Mouse (Mus musculus): ENCODE measurements around the gene Nipsnap3b.

Nipsnap3b gene

GRCm38 (mm10) chr4:53011732-53012361, at the start of gene Nipsnap3b:
Gene Nipsnap3b, plus strand, starts transcription at chr4:53011880.
- DNase-seq: peak; percentile 92 to 97

GRCm38 (mm10) chr4:52964247-52964646, 47.4 kb upstream of the Nipsnap3b start, which contains the start of gene Olfr270:
Gene Olfr270, plus strand, starts transcription at chr4:52964547.
- no peak for DNase-seq

GRCm38 (mm10) chr4:52985216-52985615, 26.5 kb upstream of the Nipsnap3b start:
- no peak for DNase-seq

GRCm38 (mm10) chr4:52986266-52986665, 25.4 kb upstream of the Nipsnap3b start:
- DNase-seq: no peak

- DNase-seq: no peak
These were observed 22.4 kb upstream of the Nipsnap3b start, which contains the start of gene Nipsnap3a for GRCm38 (mm10) chr4:52989248-52989647. Gene Nipsnap3a, plus strand, starts transcription at chr4:52989272.

- no peak for DNase-seq
These were observed 12.2 kb upstream of the Nipsnap3b start for GRCm38 (mm10) chr4:52999449-52999848.

- DNase-seq: no peak
These were observed 11.5 kb upstream of the Nipsnap3b start for GRCm38 (mm10) chr4:53000154-53000553.

- DNase-seq: no peak
These were observed 2.5 kb upstream of the Nipsnap3b start for GRCm38 (mm10) chr4:53009183-53009582.

GRCm38 (mm10) chr4:53009871-53010270, 1.8 kb upstream of the Nipsnap3b start:
- DNase-seq: no peak

GRCm38 (mm10) chr4:53014421-53014820, 2.7 kb downstream of the Nipsnap3b start:
- no peak for DNase-seq

- no peak for DNase-seq
These were observed 3.3 kb downstream of the Nipsnap3b start for GRCm38 (mm10) chr4:53015024-53015423.

GRCm38 (mm10) chr4:53018392-53018791, 6.7 kb downstream of the Nipsnap3b start:
- no peak for DNase-seq

GRCm38 (mm10) chr4:53023189-53023925, 11.7 kb downstream of the Nipsnap3b start:
- no peak for DNase-seq

GRCm38 (mm10) chr4:53024397-53024796, 12.7 kb downstream of the Nipsnap3b start:
- no peak for DNase-seq

- DNase-seq: no peak
These were observed 16.1 kb downstream of the Nipsnap3b start for GRCm38 (mm10) chr4:53027811-53028210.

- no peak for DNase-seq
These were observed 18.8 kb downstream of the Nipsnap3b start for GRCm38 (mm10) chr4:53030326-53030948.

GRCm38 (mm10) chr4:53043819-53044218, 32.1 kb downstream of the Nipsnap3b start:
- no peak for DNase-seq

GRCm38 (mm10) chr4:53045807-53046206, 34.1 kb downstream of the Nipsnap3b start:
- no peak for DNase-seq

GRCm38 (mm10) chr4:53046238-53047022, 34.8 kb downstream of the Nipsnap3b start:
- no peak for DNase-seq

- DNase-seq: no peak
These were observed 50.8 kb downstream of the Nipsnap3b start for GRCm38 (mm10) chr4:53062301-53063008.

All from spleen, adult 18-20 months (tissue).